Mouse (Mus musculus) adrenal gland, postnatal 14 days (tissue): ENCODE results near the gene Nudt5. TPM values are rescaled to one million over a fixed set of nuclear protein-coding genes. Genes with fewer than 3 reads are reported as not detected.

ENCODE experiments used
- DNase-seq: peaks from one replicate; pipeline ENCODE4 v3.0.0; 2021; ENCODE audit warnings: mixed read lengths
- long read RNA-seq, 2 experiments: library from polyadenylated mRNA; stranded (forward); transcript quantifications; one replicate each; pipeline ENCODE4 v2.0.0; 2021
- total RNA-seq: library from RNA; stranded (reverse); gene quantifications from 2 replicates; pipeline ENCODE4 v1.2.3, GENCODE M21; 2021

Gene Nudt5
- 42.2 and 42.9 TPM in 2 replicates for total RNA-seq
- long read RNA-seq, experiment 1, partial matches to known transcripts: 0 of 52 reads
- long read RNA-seq, experiment 1, other reads (novel, unspliced or antisense): 52 of 52 reads
- long read RNA-seq, experiment 2, partial matches to known transcripts: 2 of 44 reads
- long read RNA-seq, experiment 2, other reads (novel, unspliced or antisense): 42 of 44 reads

GRCm38 (mm10) chr2:5844873-5845631, at the start of gene Nudt5, which contains the start of gene Cdc123:
Gene Nudt5, plus strand, starts transcription at chr2:5845019.
Gene Cdc123, minus strand, starts transcription at chr2:5845164.
- DNase-seq: peak; percentile 92

DNA sequence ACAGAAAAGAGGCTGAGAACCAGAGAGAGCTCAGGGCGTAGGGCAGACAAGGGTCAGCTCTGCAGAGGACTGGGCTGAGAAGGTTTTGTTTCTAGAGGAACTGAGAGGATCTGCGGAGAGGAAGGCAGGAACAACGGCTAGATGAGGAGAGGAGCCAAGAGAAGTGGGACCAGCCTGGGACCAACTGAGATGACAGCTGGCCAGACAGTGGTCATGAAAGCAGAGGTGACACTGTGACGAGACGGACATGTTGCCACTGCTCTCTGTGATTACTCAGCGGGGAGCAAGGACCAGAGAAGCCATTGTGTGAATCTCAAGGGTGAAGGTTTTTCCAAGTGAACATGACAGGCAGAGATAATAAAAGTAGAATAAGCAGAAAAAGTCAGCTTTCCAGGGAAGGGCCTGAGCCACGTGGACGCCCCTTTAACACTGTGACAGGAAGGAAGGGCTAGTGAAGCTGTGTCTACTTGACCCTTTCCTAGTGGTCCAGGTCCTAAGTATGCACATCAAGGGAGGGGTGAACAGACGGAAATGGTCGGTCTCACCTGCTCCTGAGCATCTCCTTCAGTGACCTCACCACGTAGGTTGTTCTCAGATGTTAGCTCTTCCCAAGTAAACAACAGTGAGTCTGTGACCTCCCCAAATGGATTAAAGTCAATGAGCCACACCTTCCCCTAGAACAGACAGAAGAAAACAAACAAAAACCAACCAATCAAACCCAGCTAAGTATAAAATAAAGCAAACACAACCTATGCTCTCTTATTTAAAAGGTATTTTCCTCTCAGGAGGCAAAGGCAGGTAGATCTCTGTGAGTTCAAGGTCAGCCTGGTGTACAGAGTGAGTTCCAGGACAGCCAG, 46.8 kb upstream of the Nudt5 start:
- no peak for DNase-seq

DNA sequence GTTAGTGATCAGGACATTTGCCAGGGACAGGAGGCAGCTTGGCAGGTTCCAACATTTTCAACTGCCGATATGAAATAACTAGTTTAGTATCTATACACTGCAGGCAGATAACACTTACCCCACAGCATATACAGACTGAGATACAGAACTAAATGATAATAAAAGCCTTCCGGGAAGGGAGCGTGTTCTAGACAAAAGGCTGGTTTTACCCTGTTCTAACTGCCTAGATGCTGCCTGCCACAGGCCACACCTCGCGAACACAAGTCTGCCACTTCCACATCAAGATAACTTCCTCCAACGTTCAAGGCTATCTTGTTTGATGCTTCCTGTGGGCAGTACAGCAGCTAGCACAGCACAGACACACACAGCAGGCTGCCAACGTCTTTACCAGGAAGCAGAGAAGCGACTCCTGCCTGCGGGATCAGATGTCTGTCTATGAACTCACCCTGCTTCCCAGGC, 43.6 kb upstream of the Nudt5 start:
- DNase-seq: no peak

DNA sequence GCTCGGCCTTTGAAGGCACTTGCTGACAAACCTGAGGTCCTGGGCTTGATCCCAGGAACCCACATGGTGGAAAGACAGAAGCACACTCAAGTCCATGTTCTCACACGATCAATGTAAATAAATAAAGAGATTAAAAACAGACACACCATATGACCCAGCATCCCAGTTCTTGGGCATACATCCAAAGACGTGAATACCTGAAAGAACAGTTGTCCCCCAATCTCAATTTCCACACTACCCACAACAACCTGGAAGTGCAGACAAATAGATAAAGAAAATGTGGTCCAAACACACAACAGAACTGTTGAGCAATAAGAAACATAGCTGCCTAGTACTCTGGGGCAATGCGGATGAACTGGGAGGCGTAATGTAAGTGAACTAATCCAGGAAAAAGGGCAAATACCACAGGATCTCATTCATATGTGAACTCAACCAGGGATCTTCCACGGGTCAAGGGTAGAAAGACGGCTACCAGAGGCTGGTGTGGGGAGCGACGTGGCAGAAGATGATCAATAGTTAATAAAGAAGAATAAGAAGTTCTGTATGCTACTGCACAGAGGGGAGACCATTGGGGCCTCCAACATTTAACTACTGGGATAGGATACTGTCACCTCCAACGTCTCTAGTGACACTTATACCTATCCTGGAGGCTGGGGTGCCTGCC, 42.8 kb upstream of the Nudt5 start:
- no peak for DNase-seq

DNA sequence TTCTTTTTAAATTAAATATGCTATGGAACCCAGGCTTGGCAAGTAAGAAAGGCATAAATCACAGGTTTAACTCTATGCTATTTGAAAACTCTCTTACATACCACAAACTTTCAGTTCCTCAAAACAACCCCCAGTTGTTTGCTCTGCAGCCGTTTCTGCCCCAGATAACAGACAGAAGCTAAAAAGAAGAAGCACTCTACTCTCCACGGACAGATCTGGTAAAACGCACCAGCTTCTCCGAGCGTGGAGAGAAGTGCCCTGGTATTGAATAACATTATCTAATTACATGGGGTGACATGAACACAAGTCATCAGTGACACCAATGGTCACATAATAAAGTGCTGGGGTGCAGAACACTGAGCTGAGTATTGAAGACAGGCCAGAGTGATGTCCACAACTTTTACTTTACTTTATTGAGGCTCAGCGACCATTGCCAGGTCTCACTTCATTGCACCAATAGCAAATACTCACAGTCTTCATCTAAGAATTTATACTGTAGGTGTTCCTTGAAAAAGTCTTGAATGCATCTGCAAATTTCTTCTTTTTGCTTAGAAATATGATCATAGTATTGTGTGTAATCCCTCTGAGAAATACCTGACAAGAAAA, 40.3 kb upstream of the Nudt5 start:
- DNase-seq: no peak

- DNase-seq: no peak
Observed at GRCm38 (mm10) chr2:5805228-5805627, 39.6 kb upstream of the Nudt5 start.

DNA sequence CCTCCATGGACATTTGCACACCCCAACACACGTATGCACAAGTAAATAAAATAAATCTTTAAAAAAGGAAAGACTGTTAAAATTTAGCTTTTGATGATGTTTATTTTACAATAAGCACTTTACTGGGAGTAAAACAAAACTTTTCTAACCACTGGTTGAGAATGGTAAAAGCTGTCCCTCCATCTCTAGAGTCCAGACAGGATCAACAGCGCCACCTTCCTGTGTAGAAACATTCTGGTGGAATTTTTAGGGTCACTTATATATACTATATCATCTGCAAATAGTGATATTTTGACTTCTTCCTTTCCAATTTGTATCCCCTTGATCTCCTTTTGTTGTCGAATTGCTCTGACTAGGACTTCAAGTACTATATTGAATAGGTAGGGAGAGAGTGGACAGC, 38.6 kb upstream of the Nudt5 start:
- DNase-seq: peak; percentile 22

- DNase-seq: no peak
Observed at GRCm38 (mm10) chr2:5810036-5810718, 34.6 kb upstream of the Nudt5 start.

DNA sequence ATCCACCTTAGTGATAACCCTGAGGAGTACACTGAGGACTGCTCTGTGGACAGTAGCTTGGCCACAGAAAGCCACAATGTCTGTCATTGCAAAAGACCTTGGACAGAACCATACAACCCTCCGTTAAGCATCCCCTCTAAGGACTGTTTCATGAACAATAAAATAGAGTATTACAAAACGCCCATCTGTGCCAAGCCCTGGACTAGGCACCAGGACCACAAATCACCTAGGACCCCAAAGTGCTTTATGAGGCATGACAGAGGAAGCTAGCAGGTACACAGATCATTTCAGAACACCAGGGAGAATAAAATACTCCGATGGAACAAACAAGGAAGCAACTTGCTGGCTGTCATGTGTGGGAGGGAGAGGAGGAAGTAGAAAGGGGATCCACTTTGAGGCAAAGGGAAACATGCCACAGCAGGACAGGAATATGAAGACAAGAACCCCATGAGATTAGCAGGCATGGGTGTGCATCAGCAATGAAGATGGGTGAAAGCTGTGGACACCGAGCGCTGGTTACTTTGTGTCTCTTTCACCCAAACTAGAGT, 33.5 kb upstream of the Nudt5 start:
- no peak for DNase-seq

GRCm38 (mm10) chr2:5821264-5821663, 23.6 kb upstream of the Nudt5 start:
- no peak for DNase-seq

DNA sequence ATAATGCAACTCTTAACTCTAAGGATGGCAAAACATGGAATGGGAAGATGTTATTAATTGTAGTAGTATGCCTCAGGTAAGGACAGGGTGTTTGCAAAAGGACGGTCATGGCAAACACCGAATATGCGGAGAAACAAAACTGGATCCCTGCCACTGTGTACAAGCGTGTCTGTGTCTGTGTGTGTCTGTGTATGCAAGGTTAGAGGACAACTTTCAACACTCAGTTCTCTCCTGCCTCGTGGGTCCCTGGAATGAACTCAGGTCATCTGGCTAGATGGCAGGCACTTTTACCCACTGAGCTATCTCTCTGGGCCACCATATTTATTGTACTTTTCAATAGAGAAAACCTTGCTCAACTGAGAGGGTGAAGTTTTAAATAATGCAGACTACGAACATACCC, 22.4 kb upstream of the Nudt5 start:
- DNase-seq: no peak

DNA sequence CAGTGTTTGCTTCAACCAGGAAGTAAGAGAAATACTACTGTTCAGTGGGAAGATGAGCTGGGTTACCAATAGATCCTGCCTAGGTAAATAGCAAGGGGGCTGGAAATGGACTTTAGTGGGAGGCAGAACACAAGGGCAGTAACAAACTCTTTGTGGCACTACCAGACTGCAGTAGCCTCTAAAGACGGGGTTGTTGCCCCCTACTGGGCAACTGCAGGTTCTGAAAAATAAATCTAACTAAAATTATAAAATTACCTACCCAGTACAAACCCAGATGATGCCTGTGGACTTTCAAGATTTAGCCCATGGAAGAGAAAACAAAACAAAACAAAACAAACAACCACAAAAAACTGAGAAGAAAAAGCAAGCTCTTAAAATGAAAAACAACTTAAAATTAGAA, 20.6 kb upstream of the Nudt5 start:
- no peak for DNase-seq

GRCm38 (mm10) chr2:5824685-5825084, 20.1 kb upstream of the Nudt5 start:
- no peak for DNase-seq

DNA sequence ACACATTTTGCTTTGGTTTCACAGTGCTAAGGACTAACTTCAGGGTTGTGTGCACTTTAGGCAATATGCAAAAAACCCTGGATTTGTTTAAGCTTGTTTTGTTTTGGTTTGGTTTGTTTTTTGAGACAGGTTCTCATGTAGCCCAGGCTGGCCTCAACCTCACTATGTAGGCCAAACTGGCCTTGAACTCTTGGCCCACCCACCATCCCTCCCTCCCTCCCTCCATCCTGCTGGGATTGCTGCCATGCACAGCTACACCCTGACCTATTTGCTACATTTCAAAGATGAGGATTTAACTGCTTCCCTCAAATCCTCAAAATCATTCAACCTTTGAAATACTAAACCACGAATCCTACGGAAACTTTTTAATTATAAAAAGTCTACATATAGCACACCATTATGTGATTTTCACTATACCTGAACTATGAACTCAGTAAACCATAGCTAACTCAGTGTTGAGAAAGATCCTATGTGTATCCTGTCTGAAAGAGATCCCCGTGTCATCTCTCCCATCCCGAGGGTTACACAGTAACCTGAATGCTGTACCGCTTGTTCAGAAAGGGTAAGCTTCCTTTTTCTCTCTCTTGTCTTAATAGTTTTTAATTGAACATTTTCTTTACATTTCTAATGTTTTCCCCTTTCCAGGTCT, 19.4 kb upstream of the Nudt5 start:
- no peak for DNase-seq

DNA sequence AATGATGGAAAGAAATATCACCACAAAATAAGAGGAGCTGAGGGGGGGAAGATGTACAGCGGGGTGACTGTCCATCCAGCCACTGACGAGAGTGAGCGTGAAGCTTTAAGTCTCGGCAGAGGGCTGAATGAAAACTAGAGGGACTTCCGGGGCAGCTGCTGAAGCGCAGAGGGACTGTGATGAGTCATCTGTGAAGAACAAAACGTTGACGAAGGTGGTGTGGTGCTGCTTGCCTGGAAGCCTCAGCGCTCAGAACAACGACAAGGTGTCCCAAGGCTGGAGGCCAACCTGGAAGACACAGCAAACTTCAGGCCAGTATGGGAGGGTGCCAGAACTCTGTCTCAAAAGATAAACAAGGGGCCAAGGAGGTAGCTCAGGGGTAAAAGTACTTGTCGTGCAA, 4.0 kb upstream of the Nudt5 start:
- no peak for DNase-seq

- no peak for DNase-seq
Observed at GRCm38 (mm10) chr2:5844181-5844872, 492 bp upstream of the Nudt5 start.

DNA sequence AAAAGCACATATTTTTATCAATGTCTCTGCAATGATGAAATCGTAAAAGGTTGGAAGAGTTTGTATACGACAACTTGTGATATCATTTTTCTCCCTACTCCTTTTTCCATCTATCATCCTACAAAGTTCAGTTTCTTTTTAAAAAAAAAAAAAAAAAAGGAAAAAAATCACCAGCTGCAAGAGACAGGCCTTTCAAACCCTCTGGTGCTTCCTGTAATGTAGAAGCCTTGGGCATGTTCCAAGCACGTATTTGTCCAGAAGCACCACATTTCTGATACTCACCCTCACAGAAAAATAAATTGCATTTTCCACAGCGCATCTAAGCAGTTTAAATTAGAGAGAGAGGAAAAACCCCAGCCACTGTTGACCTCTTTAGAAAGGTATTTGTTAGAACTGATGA, 1.0 kb downstream of the Nudt5 start:
- DNase-seq: no peak

- peak; percentile 77 for DNase-seq
Observed at GRCm38 (mm10) chr2:5851116-5851515, 6.3 kb downstream of the Nudt5 start.

DNA sequence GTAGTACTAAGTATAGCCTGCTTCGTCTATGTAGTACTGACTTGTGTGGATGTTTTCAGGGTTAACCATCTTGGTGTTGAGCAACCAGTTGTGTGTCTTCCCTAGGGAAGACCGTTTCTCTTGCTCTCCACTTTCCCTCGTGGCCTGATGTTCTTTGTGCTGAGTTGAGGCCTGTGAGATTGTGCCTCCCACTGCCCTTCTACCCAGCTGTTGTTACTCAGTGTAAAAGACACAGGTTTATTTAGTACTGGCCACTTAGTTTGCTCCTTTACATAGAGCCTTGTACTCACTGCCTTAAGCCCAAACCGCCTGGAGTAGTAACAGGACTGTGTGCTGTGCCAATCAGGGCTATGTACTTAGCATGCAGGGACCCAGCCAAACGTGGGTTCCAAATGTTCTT, 7.0 kb downstream of the Nudt5 start:
- no peak for DNase-seq

- no peak for DNase-seq
Observed at GRCm38 (mm10) chr2:5862834-5863233, 18.0 kb downstream of the Nudt5 start, which contains the start of gene Gm13199. Gene Gm13199, minus strand, starts transcription at chr2:5862934.
